Mouse (Mus musculus) spleen, adult 2 months (tissue): ENCODE measurements at regions not wholly inside any gene's neighbourhood (a gene's known extent, or its start where the extent isn't known, plus 50 kb on each side); places are given as distances from the start of the nearest gene placed in this dataset.

Experiments used
- CTCF ChIP-seq: fragments of 200-500 bp; IDR thresholded peaks from 2 replicates; pipeline ENCODE4 v1.5.1; 2011; ENCODE audit warnings: mild to moderate bottlenecking, inconsistent platforms; ENCODE audit not compliant: insufficient read depth, insufficient read length, insufficient replicate concordance; ENCODE audit errors: extremely low read depth
- POLR2A ChIP-seq: fragments of 200-500 bp; IDR thresholded peaks from 2 replicates; pipeline ENCODE4 v1.6.1; 2011; ENCODE audit warnings: low read depth, low read length, inconsistent platforms

DNA sequence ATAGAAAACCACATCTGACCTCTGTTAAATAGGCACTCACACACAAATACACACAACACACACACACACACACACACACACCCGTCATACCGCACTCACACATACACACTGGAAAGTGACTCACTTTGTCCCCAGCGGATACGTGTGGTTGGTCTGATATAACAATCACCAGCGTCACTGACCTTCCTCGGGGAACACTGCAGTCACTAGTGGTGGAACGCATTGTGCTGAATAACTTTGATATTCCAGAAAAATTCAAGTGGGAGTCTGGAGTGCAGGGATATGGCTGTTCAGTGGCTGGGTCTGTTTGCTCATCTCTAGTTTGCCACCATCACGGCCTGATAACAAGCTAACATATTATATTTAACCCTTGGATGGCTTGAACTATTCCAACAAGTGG lies 249.7 kb upstream of the Gpc5 start:
- TF ChIP-seq CTCF = no peak
- TF ChIP-seq POLR2A = no peak
